In genomic region chr10:128823087-128823486, GRCm38 (mm10) we compare ENCODE assay signal across 8 mouse cellular contexts. TPM values are rescaled to one million over a fixed set of nuclear protein-coding genes. Genes with fewer than 3 reads are reported as not detected.
A peak's percentile ranks its signal among the peaks of the same experiment; 100 is the strongest.
DNase-seq lines count a peak whose midpoint lies in the region; ATAC-seq and TF ChIP-seq lines count a peak whose summit lies in the region.
"Not testable (repeated sequence)": the region's sequence is repeated elsewhere in the genome, so short reads cannot be mapped to it uniquely, and the experiment has no call there.

No protein-coding gene starts in this region.

- H3K36me3 ChIP-seq in forebrain, embryonic 11.5 days (ENCODE audit: control insufficient read depth, insufficient read depth, low read length); hindbrain, embryonic 16.5 days (ENCODE audit: control insufficient read depth, insufficient read depth, low read length); liver, embryonic 16.5 days (ENCODE audit: control insufficient read depth, insufficient read depth); stomach, postnatal 0 days (ENCODE audit: control insufficient read depth, insufficient read depth, low read length): not testable (repeated sequence)
- H3K36me3 ChIP-seq in heart, embryonic 12.5 days, result peaks cover 30% of the 10 kb centered on the region
- H3K36me3 ChIP-seq in midbrain, embryonic 15.5 days (replicated peaks), result peaks cover 16% of the 10 kb centered on the region; the same call in 1 of the 2 replicates

- TF ChIP-seq EP300 in stomach, postnatal 0 days (optimal IDR thresholded peaks at IDR 0.05), result not testable (repeated sequence)

- intact Hi-C loops in left cerebral cortex, adult 2 months (cut with DNase I), result not testable (repeated sequence)

- H3K27me3 ChIP-seq in Patski; forebrain, embryonic 11.5 days (ENCODE audit: control insufficient read depth, insufficient read depth, low read length); heart, embryonic 12.5 days (replicated peaks); hindbrain, embryonic 16.5 days (replicated peaks; ENCODE audit: control insufficient read depth, insufficient read depth, low read length); liver, embryonic 16.5 days (ENCODE audit: control insufficient read depth, insufficient read depth, low read depth, low read length); midbrain, embryonic 15.5 days (replicated peaks); stomach, postnatal 0 days (ENCODE audit: control insufficient read depth, insufficient read depth, low read length): not testable (repeated sequence)

- in situ Hi-C loops in Patski (cut with MboI; ENCODE audit: low pct_unique_long_range_greater_than_20kb), result not testable (repeated sequence)

- not testable (repeated sequence) for ATAC-seq in Patski; forebrain, embryonic 11.5 days (replicated peaks; ENCODE audit: low FRiP score); heart, embryonic 12.5 days (ENCODE audit: insufficient number of reproducible peaks, low FRiP score); hindbrain, embryonic 16.5 days; liver, embryonic 16.5 days (ENCODE audit: low read depth); midbrain, embryonic 15.5 days (replicated peaks); stomach, postnatal 0 days (ENCODE audit: low FRiP score, low TSS enrichment)

- POLR2A ChIA-PET in Patski (lab: Charles Lee), result interaction anchor here (1.1 kb wide), 1 partner anchor 10 kb away, joined by 3 read pairs; no protein-coding TSS in a partner anchor

- H3K9me3 ChIP-seq in forebrain, embryonic 11.5 days (ENCODE audit: control insufficient read depth, low read length); heart, embryonic 12.5 days (replicated peaks); hindbrain, embryonic 16.5 days (ENCODE audit: control insufficient read depth, low read length); liver, embryonic 16.5 days (replicated peaks; ENCODE audit: control insufficient read depth, low read length); midbrain, embryonic 15.5 days; stomach, postnatal 0 days (ENCODE audit: control insufficient read depth, low read length): not testable (repeated sequence)

- H3K4me2 ChIP-seq in forebrain, embryonic 11.5 days (ENCODE audit: low read depth, low read length, severe bottlenecking), result peak overlapping the region; percentile 81; the same call in 1 of the 2 replicates
- peak overlapping the region; percentile 94 for H3K4me2 ChIP-seq in heart, embryonic 12.5 days
- peak overlapping the region; percentile 90; the same call in 1 of the 2 replicates for H3K4me2 ChIP-seq in hindbrain, embryonic 16.5 days (ENCODE audit: low read length)
- H3K4me2 ChIP-seq in liver, embryonic 16.5 days (ENCODE audit: low read depth, low read length), result peak overlapping the region; percentile 84
- peak overlapping the region; percentile 83 for H3K4me2 ChIP-seq in midbrain, embryonic 15.5 days
- H3K4me2 ChIP-seq in stomach, postnatal 0 days (replicated peaks; ENCODE audit: low read depth), result peak overlapping the region; percentile 71; the same call in 1 of the 2 replicates

- CTCF ChIA-PET in Patski (lab: Charles Lee), result interaction anchor here (1.3 kb wide), 1 partner anchor 19 kb away, joined by 3 read pairs; the partner anchor contains the start of genes Dnajc14 and Tmem198b

- not testable (repeated sequence) for H3K27ac ChIP-seq in forebrain, embryonic 11.5 days (ENCODE audit: low read depth, low read length); heart, embryonic 12.5 days (ENCODE audit: poor library complexity, severe bottlenecking); hindbrain, embryonic 16.5 days (ENCODE audit: low read depth, low read length); left cerebral cortex, adult 2 months; liver, embryonic 16.5 days (ENCODE audit: low read length); midbrain, embryonic 15.5 days; stomach, postnatal 0 days (replicated peaks)

- peak; percentile 50 for TF ChIP-seq CTCF in Patski (IDR thresholded peaks at IDR 0.05)
- peak; percentile 26 for TF ChIP-seq CTCF in left cerebral cortex, adult 2 months (IDR thresholded peaks at IDR 0.05)
- TF ChIP-seq CTCF in stomach, postnatal 0 days (IDR thresholded peaks at IDR 0.05; ENCODE audit: low read depth), result peak; percentile 30

- DNase-seq in Patski (ENCODE audit: low read depth, low spot score); forebrain, embryonic 11.5 days (ENCODE audit: low spot score); left cerebral cortex, adult 2 months (ENCODE audit: extremely low spot score in 1 of 2, low spot score in 2 of 2); stomach, postnatal 0 days (ENCODE audit: low spot score): not testable (repeated sequence)

- peak overlapping the region; percentile 89 for H3K4me3 ChIP-seq in forebrain, embryonic 11.5 days (ENCODE audit: low read depth, low read length)
- peak overlapping the region; percentile 90 for H3K4me3 ChIP-seq in heart, embryonic 12.5 days
- H3K4me3 ChIP-seq in hindbrain, embryonic 16.5 days (ENCODE audit: low read length); stomach, postnatal 0 days (ENCODE audit: low read depth, low read length): not testable (repeated sequence)
- H3K4me3 ChIP-seq in left cerebral cortex, adult 2 months, result peak overlapping the region; percentile 88; the same call in 1 of the 2 replicates
- peak overlapping the region; percentile 91 for H3K4me3 ChIP-seq in liver, embryonic 16.5 days (ENCODE audit: low read depth, low read length)
- peak overlapping the region; percentile 68; the same call in 1 of the 2 replicates for H3K4me3 ChIP-seq in midbrain, embryonic 15.5 days

- not testable (repeated sequence) for H3K4me1 ChIP-seq in forebrain, embryonic 11.5 days (replicated peaks; ENCODE audit: control insufficient read depth, insufficient read depth, low read length); stomach, postnatal 0 days (replicated peaks; ENCODE audit: control insufficient read depth, insufficient read depth)
- H3K4me1 ChIP-seq in heart, embryonic 12.5 days (replicated peaks), result peaks cover 12% of the 10 kb centered on the region
- peaks cover 12% of the 10 kb centered on the region for H3K4me1 ChIP-seq in hindbrain, embryonic 16.5 days (ENCODE audit: control insufficient read depth, insufficient read depth, low read depth, low read length)
- H3K4me1 ChIP-seq in liver, embryonic 16.5 days (ENCODE audit: control insufficient read depth, low read depth, low read length), result peaks cover 18% of the 10 kb centered on the region
- peaks cover 21% of the 10 kb centered on the region for H3K4me1 ChIP-seq in midbrain, embryonic 15.5 days

- not testable (repeated sequence) for H3K9ac ChIP-seq in forebrain, embryonic 11.5 days (ENCODE audit: low read length); heart, embryonic 12.5 days; hindbrain, embryonic 16.5 days (ENCODE audit: low read depth, low read length); midbrain, embryonic 15.5 days; stomach, postnatal 0 days (ENCODE audit: low read length)
- H3K9ac ChIP-seq in liver, embryonic 16.5 days (ENCODE audit: low read depth, low read length), result peak overlapping the region; percentile 82

- WGBS in forebrain, embryonic 11.5 days, result 76% methylated on average over 4 of the region's 4 CpGs
- 65% methylated on average over 4 of the region's 4 CpGs for WGBS in heart, embryonic 12.5 days
- WGBS in hindbrain, embryonic 16.5 days, result 81% methylated on average over 4 of the region's 4 CpGs
- WGBS in liver, embryonic 16.5 days (ENCODE audit: insufficient replicate concordance), result 72% methylated on average over 4 of the region's 4 CpGs
- 77% methylated on average over 4 of the region's 4 CpGs for WGBS in midbrain, embryonic 15.5 days
- 70% methylated on average over 4 of the region's 4 CpGs for WGBS in stomach, postnatal 0 days

RNA-seq across cellular contexts. Expression of gene Ormdl2, which starts 1.6 kb away (rescaled TPM):
- 56.5 TPM for polyA plus RNA-seq in Patski (2021)
- 70.1 and 73.0 TPM in 2 replicates for polyA plus RNA-seq in forebrain, embryonic 11.5 days (2014; fragmentation: Nextera tagmentation; extraction: Ambion mirVana)
- polyA plus RNA-seq in heart, embryonic 12.5 days (2016; fragmentation: Nextera tagmentation; extraction: Ambion mirVana), result 36.0 and 39.2 TPM in 2 replicates
- 23.6 and 27.6 TPM in 2 replicates for polyA plus RNA-seq in hindbrain, embryonic 16.5 days (2015; fragmentation: Nextera tagmentation; extraction: Ambion mirVana)
- total RNA-seq in left cerebral cortex, adult 2 months (2021), result 1 to 10 TPM; 7.9 to 9.0 TPM
- polyA plus RNA-seq in liver, embryonic 16.5 days (2015; fragmentation: Nextera tagmentation; extraction: Ambion mirVana), result 68.5 and 69.3 TPM in 2 replicates
- polyA plus RNA-seq in midbrain, embryonic 15.5 days (2015; fragmentation: Nextera tagmentation; extraction: Ambion mirVana), result 21.9 and 22.7 TPM in 2 replicates
- 111 and 121 TPM in 2 replicates for polyA plus RNA-seq in stomach, postnatal 0 days (2015; fragmentation: Nextera tagmentation; extraction: Ambion mirVana)

RNA-seq across cellular contexts. Expression of gene Sarnp, which starts 6.0 kb away (rescaled TPM):
- 105 TPM for polyA plus RNA-seq in Patski (2021)
- polyA plus RNA-seq in forebrain, embryonic 11.5 days (2014; fragmentation: Nextera tagmentation; extraction: Ambion mirVana), result 263 and 284 TPM in 2 replicates
- polyA plus RNA-seq in heart, embryonic 12.5 days (2016; fragmentation: Nextera tagmentation; extraction: Ambion mirVana), result 171 and 172 TPM in 2 replicates
- 137 and 142 TPM in 2 replicates for polyA plus RNA-seq in hindbrain, embryonic 16.5 days (2015; fragmentation: Nextera tagmentation; extraction: Ambion mirVana)
- 10 to 100 TPM; 33.0 to 33.6 TPM for total RNA-seq in left cerebral cortex, adult 2 months (2021)
- 84.4 and 94.9 TPM in 2 replicates for polyA plus RNA-seq in liver, embryonic 16.5 days (2015; fragmentation: Nextera tagmentation; extraction: Ambion mirVana)
- polyA plus RNA-seq in midbrain, embryonic 15.5 days (2015; fragmentation: Nextera tagmentation; extraction: Ambion mirVana), result 145 and 155 TPM in 2 replicates
- 99.4 and 104 TPM in 2 replicates for polyA plus RNA-seq in stomach, postnatal 0 days (2015; fragmentation: Nextera tagmentation; extraction: Ambion mirVana)

RNA-seq across cellular contexts. Expression of gene Tmem198b, which starts 18.9 kb away (rescaled TPM):
- 26.7 TPM for polyA plus RNA-seq in Patski (2021)
- polyA plus RNA-seq in forebrain, embryonic 11.5 days (2014; fragmentation: Nextera tagmentation; extraction: Ambion mirVana), result 22.7 and 24.2 TPM in 2 replicates
- 19.6 and 20.8 TPM in 2 replicates for polyA plus RNA-seq in heart, embryonic 12.5 days (2016; fragmentation: Nextera tagmentation; extraction: Ambion mirVana)
- polyA plus RNA-seq in hindbrain, embryonic 16.5 days (2015; fragmentation: Nextera tagmentation; extraction: Ambion mirVana), result 19.6 and 20.4 TPM in 2 replicates
- total RNA-seq in left cerebral cortex, adult 2 months (2021), result 10 to 100 TPM in 1 of 2 experiments, 1 to 10 TPM in 1; 7.9 to 10.3 TPM
- 2.2 and 3.1 TPM in 2 replicates for polyA plus RNA-seq in liver, embryonic 16.5 days (2015; fragmentation: Nextera tagmentation; extraction: Ambion mirVana)
- 16.0 and 17.6 TPM in 2 replicates for polyA plus RNA-seq in midbrain, embryonic 15.5 days (2015; fragmentation: Nextera tagmentation; extraction: Ambion mirVana)
- polyA plus RNA-seq in stomach, postnatal 0 days (2015; fragmentation: Nextera tagmentation; extraction: Ambion mirVana), result 7.8 and 8.5 TPM in 2 replicates

RNA-seq across cellular contexts. Expression of gene Dnajc14, which starts 19.2 kb away (rescaled TPM):
- 81.8 TPM for polyA plus RNA-seq in Patski (2021)
- 38.6 and 38.8 TPM in 2 replicates for polyA plus RNA-seq in forebrain, embryonic 11.5 days (2014; fragmentation: Nextera tagmentation; extraction: Ambion mirVana)
- 48.4 and 51.7 TPM in 2 replicates for polyA plus RNA-seq in heart, embryonic 12.5 days (2016; fragmentation: Nextera tagmentation; extraction: Ambion mirVana)
- 49.6 and 53.2 TPM in 2 replicates for polyA plus RNA-seq in hindbrain, embryonic 16.5 days (2015; fragmentation: Nextera tagmentation; extraction: Ambion mirVana)
- total RNA-seq in left cerebral cortex, adult 2 months (2021), result 10 to 100 TPM; 62.3 TPM
- polyA plus RNA-seq in liver, embryonic 16.5 days (2015; fragmentation: Nextera tagmentation; extraction: Ambion mirVana), result 18.8 TPM in 2 replicates
- polyA plus RNA-seq in midbrain, embryonic 15.5 days (2015; fragmentation: Nextera tagmentation; extraction: Ambion mirVana), result 59.4 and 60.8 TPM in 2 replicates
- polyA plus RNA-seq in stomach, postnatal 0 days (2015; fragmentation: Nextera tagmentation; extraction: Ambion mirVana), result 29.8 and 30.5 TPM in 2 replicates

RNA-seq across cellular contexts. Expression of gene Mmp19, which starts 32.4 kb away (rescaled TPM):
- polyA plus RNA-seq in Patski (2021), result 18.6 TPM
- polyA plus RNA-seq in forebrain, embryonic 11.5 days (2014; fragmentation: Nextera tagmentation; extraction: Ambion mirVana), result 0.51 and 0.60 TPM in 2 replicates
- polyA plus RNA-seq in heart, embryonic 12.5 days (2016; fragmentation: Nextera tagmentation; extraction: Ambion mirVana), result 0.83 and 0.93 TPM in 2 replicates
- polyA plus RNA-seq in hindbrain, embryonic 16.5 days (2015; fragmentation: Nextera tagmentation; extraction: Ambion mirVana), result 0.45 and 0.74 TPM in 2 replicates
- under 1 TPM; 0.48 to 0.63 TPM for total RNA-seq in left cerebral cortex, adult 2 months (2021)
- 10.4 and 10.6 TPM in 2 replicates for polyA plus RNA-seq in liver, embryonic 16.5 days (2015; fragmentation: Nextera tagmentation; extraction: Ambion mirVana)
- polyA plus RNA-seq in midbrain, embryonic 15.5 days (2015; fragmentation: Nextera tagmentation; extraction: Ambion mirVana), result 0.58 and 0.79 TPM in 2 replicates
- 2.0 and 2.1 TPM in 2 replicates for polyA plus RNA-seq in stomach, postnatal 0 days (2015; fragmentation: Nextera tagmentation; extraction: Ambion mirVana)
